Mouse (Mus musculus) olfactory bulb, adult 2 months (tissue): ENCODE measurements around the gene Enc1.

ENCODE experiments used
- CTCF ChIP-seq: fragments of 200-500 bp; IDR thresholded peaks from 2 replicates; pipeline ENCODE4 v1.5.1; 2012; ENCODE audit warnings: low read depth, mild to moderate bottlenecking, low read length, moderate library complexity; ENCODE audit not compliant: insufficient read depth
- POLR2A ChIP-seq: fragments of 200-500 bp; IDR thresholded peaks from 2 replicates; pipeline ENCODE4 v1.6.1; 2012; ENCODE audit warnings: mild to moderate bottlenecking, low read depth, low read length, moderate library complexity; ENCODE audit not compliant: insufficient read depth

- no peak for TF ChIP-seq POLR2A
- no peak for TF ChIP-seq CTCF
Measured at GRCm38 (mm10) chr13:97295853-97296219, 54.9 kb downstream of the Enc1 start.
